Mouse (Mus musculus) embryonic fibroblast, embryonic 13.5 days (primary cell): ENCODE measurements around the gene March2.

Experiments
- CTCF ChIP-seq: IDR thresholded peaks from 2 replicates; pipeline ENCODE4 v1.5.1; 2011; ENCODE audit warnings: mild to moderate bottlenecking, control low read depth, low read length, moderate library complexity, borderline replicate concordance; ENCODE audit not compliant: insufficient read depth
- POLR2A ChIP-seq: IDR thresholded peaks from 2 replicates; pipeline ENCODE4 v1.6.1; 2011; ENCODE audit warnings: low read depth, mild to moderate bottlenecking, control low read depth, low read length, moderate library complexity

DNA sequence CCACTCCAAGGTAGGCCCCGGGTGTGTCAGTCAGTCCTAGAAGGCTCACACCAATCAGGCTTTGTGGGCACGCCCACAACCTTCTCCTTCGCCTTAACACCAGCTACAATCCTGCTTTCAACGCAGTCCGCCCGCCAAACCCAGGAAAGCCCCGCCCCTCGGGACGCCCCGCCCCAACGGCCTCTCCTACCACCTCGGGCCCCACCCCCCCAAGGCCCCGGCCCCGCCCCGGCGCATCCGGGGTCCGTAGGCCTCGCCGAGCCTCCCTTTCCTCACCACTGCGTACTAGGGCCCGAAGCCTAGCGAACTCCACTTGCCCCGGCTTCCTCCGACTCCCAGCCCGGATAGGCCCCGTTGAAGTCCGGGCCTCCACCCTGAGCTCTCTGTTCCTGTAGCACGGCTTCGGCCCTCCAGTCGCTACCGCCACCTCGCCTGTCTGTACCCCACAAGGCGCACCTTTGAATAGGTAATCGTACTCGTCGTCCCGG, 41.3 kb upstream of the March2 start:
- TF ChIP-seq CTCF, result no peak
- peak; percentile 63; the same call in 1 of the 2 replicates for TF ChIP-seq POLR2A
